Mouse (Mus musculus) midbrain, embryonic 12.5 days (tissue): ENCODE results near the gene Pkd2l1. TPM values are rescaled to one million over a fixed set of nuclear protein-coding genes. Genes with fewer than 3 reads are reported as not detected.
A peak's percentile ranks its signal among the peaks of the same experiment; 100 is the strongest.

ENCODE experiments used
- ATAC-seq: fragments of 200-750 bp; cut with Nextera tagmentation; 2 replicates; pipeline ENCODE4 v1.8.0; 2017; ENCODE audit warnings: low read depth, moderate TSS enrichment, moderate library complexity; ENCODE audit not compliant: low FRiP score
- H3K27ac ChIP-seq: fragments of 300-500 bp; sonication (generic); replicated peaks from 2 replicates; pipeline ENCODE4 v1.5.1; 2016; ENCODE audit warnings: mild to moderate bottlenecking
- H3K27me3 ChIP-seq: fragments of 300-500 bp; sonication (generic); 2 replicates; pipeline ENCODE4 v1.6.1; 2016; ENCODE audit warnings: mild to moderate bottlenecking
- H3K36me3 ChIP-seq: fragments of 300-500 bp; sonication (generic); 2 replicates; pipeline ENCODE4 v1.6.1; 2016
- H3K4me1 ChIP-seq: fragments of 300-500 bp; sonication (generic); 2 replicates; pipeline ENCODE4 v1.6.1; 2016
- H3K4me2 ChIP-seq: fragments of 300-500 bp; sonication (generic); replicated peaks from 2 replicates; pipeline ENCODE4 v1.6.1; 2016; ENCODE audit warnings: mild to moderate bottlenecking, moderate library complexity
- H3K4me3 ChIP-seq: fragments of 300-500 bp; sonication (generic); 2 replicates; pipeline ENCODE4 v1.5.1; 2016; ENCODE audit warnings: mild to moderate bottlenecking
- H3K9ac ChIP-seq: fragments of 300-500 bp; sonication (generic); replicated peaks from 2 replicates; pipeline ENCODE4 v1.6.1; 2016; ENCODE audit warnings: mild to moderate bottlenecking, moderate library complexity
- H3K9me3 ChIP-seq: fragments of 300-500 bp; sonication (generic); 2 replicates; pipeline ENCODE4 v1.6.1; 2016; ENCODE audit warnings: mild to moderate bottlenecking
- WGBS: fragments of 180-500 bp; shearing (Covaris S2); methylation state at CpG from one replicate; pipeline ENCODE4 v1.1.7; 2016; 5-methylcytosine and 5-hydroxymethylcytosine counted together
- polyA plus RNA-seq: library from polyadenylated mRNA; unstranded; fragments of >200 nt; fragmentation: Nextera tagmentation; extraction: Ambion mirVana; gene quantifications from 2 replicates; pipeline ENCODE4 v1.2.1, GENCODE M21; 2016

Gene Pkd2l1
- polyA plus RNA-seq: 0.15 and 0.22 TPM in 2 replicates

- no peak within 1 kb of the TSS for H3K9ac ChIP-seq
- H3K4me2 ChIP-seq: no peak within 1 kb of the TSS
- H3K27ac ChIP-seq: no peak within 1 kb of the TSS
- 40% methylated on average over 3 of the region's 3 CpGs for WGBS
- no peaks in the 10 kb centered on the region for H3K9me3 ChIP-seq
- H3K27me3 ChIP-seq: peaks cover 17% of the 10 kb centered on the region; the same call in 1 of the 2 replicates
- no peaks in the 10 kb centered on the region for H3K4me1 ChIP-seq
- no peak for ATAC-seq
- no peak within 1 kb of the TSS for H3K4me3 ChIP-seq
- no peaks in the 10 kb centered on the region for H3K36me3 ChIP-seq
Measured at GRCm38 (mm10) chr19:44192342-44192741, at the start of gene Pkd2l1. Pkd2l1 (minus strand) TSS chr19:44192442.

GRCm38 (mm10) chr19:44238906-44239305 lies 46.7 kb upstream of the Pkd2l1 start:
- ATAC-seq: no peak
- Histone ChIP-seq H3K9me3 (no peaks in the 10 kb centered on the region), H3K27ac (no peak overlapping the region), H3K36me3 (no peaks in the 10 kb centered on the region), H3K9ac (no peak overlapping the region), H3K27me3 (no peaks in the 10 kb centered on the region), H3K4me2 (no peak overlapping the region), H3K4me3 (no peak overlapping the region), H3K4me1 (no peaks in the 10 kb centered on the region)
- 81% methylated on average over 2 of the region's 2 CpGs for WGBS

- Histone ChIP-seq H3K4me1 (no peaks in the 10 kb centered on the region), H3K27ac (no peak overlapping the region), H3K36me3 (no peaks in the 10 kb centered on the region), H3K27me3 (no peaks in the 10 kb centered on the region), H3K4me2 (peak overlapping the region; percentile 44), H3K9ac (no peak overlapping the region), H3K4me3 (peak overlapping the region; percentile 23; the same call in 1 of the 2 replicates), H3K9me3 (no peaks in the 10 kb centered on the region)
- 19% methylated on average over 19 of the region's 19 CpGs for WGBS
- ATAC-seq: no peak
Measured at GRCm38 (mm10) chr19:44237471-44238006, 45.3 kb upstream of the Pkd2l1 start.

- H3K4me1 ChIP-seq: no peaks in the 10 kb centered on the region
- H3K27ac ChIP-seq: no peak overlapping the region
- H3K4me3 ChIP-seq: no peak overlapping the region
- no peak overlapping the region for H3K4me2 ChIP-seq
- ATAC-seq: no peak
- H3K36me3 ChIP-seq: no peaks in the 10 kb centered on the region
- WGBS: 92% methylated on average over 4 of the region's 4 CpGs
- H3K27me3 ChIP-seq: no peaks in the 10 kb centered on the region
- H3K9me3 ChIP-seq: no peaks in the 10 kb centered on the region
- no peak overlapping the region for H3K9ac ChIP-seq
Measured at GRCm38 (mm10) chr19:44231608-44232151, 39.4 kb upstream of the Pkd2l1 start.

GRCm38 (mm10) chr19:44230212-44230611 lies 38.0 kb upstream of the Pkd2l1 start:
- H3K4me1 ChIP-seq: no peaks in the 10 kb centered on the region
- H3K36me3 ChIP-seq: no peaks in the 10 kb centered on the region
- no peak overlapping the region for H3K4me3 ChIP-seq
- no peak overlapping the region for H3K4me2 ChIP-seq
- no peaks in the 10 kb centered on the region for H3K9me3 ChIP-seq
- no peak overlapping the region for H3K27ac ChIP-seq
- H3K27me3 ChIP-seq: no peaks in the 10 kb centered on the region
- WGBS: 78% methylated on average over 3 of the region's 3 CpGs
- no peak for ATAC-seq
- H3K9ac ChIP-seq: no peak overlapping the region

- H3K4me2 ChIP-seq: no peak overlapping the region
- no peaks in the 10 kb centered on the region for H3K4me1 ChIP-seq
- H3K36me3 ChIP-seq: no peaks in the 10 kb centered on the region
- H3K27me3 ChIP-seq: no peaks in the 10 kb centered on the region
- no peak overlapping the region for H3K4me3 ChIP-seq
- no peak overlapping the region for H3K9ac ChIP-seq
- WGBS: 85% methylated on average over 2 of the region's 2 CpGs
- no peaks in the 10 kb centered on the region for H3K9me3 ChIP-seq
- no peak overlapping the region for H3K27ac ChIP-seq
- no peak for ATAC-seq
Measured at GRCm38 (mm10) chr19:44229776-44230175, 37.5 kb upstream of the Pkd2l1 start.

- H3K9ac ChIP-seq: no peak overlapping the region
- no peak overlapping the region for H3K27ac ChIP-seq
- no peak overlapping the region for H3K4me2 ChIP-seq
- 89% methylated on average over 5 of the region's 5 CpGs for WGBS
- no peaks in the 10 kb centered on the region for H3K36me3 ChIP-seq
- H3K9me3 ChIP-seq: no peaks in the 10 kb centered on the region
- H3K4me3 ChIP-seq: no peak overlapping the region
- no peaks in the 10 kb centered on the region for H3K4me1 ChIP-seq
- no peaks in the 10 kb centered on the region for H3K27me3 ChIP-seq
- ATAC-seq: no peak
Measured at GRCm38 (mm10) chr19:44225728-44226127, 33.5 kb upstream of the Pkd2l1 start.

GRCm38 (mm10) chr19:44217958-44218525 lies 25.8 kb upstream of the Pkd2l1 start:
- no peak for ATAC-seq
- Histone ChIP-seq H3K4me3 (no peak overlapping the region), H3K27me3 (no peaks in the 10 kb centered on the region), H3K4me2 (no peak overlapping the region), H3K27ac (no peak overlapping the region), H3K9me3 (no peaks in the 10 kb centered on the region), H3K4me1 (no peaks in the 10 kb centered on the region), H3K36me3 (no peaks in the 10 kb centered on the region), H3K9ac (no peak overlapping the region)
- 75% methylated on average over 3 of the region's 3 CpGs for WGBS

- no peak for ATAC-seq
Measured at GRCm38 (mm10) chr19:44215255-44215654, 23.0 kb upstream of the Pkd2l1 start.

GRCm38 (mm10) chr19:44207079-44207478 lies 14.8 kb upstream of the Pkd2l1 start:
- WGBS: 69% methylated on average over 2 of the region's 2 CpGs
- Histone ChIP-seq H3K27ac (no peak overlapping the region), H3K36me3 (no peaks in the 10 kb centered on the region), H3K4me2 (no peak overlapping the region), H3K9me3 (no peaks in the 10 kb centered on the region), H3K9ac (no peak overlapping the region), H3K27me3 (no peaks in the 10 kb centered on the region), H3K4me1 (no peaks in the 10 kb centered on the region), H3K4me3 (no peak overlapping the region)
- ATAC-seq: no peak

More at GRCm38 (mm10) chr19:44215255-44215654, 23.0 kb upstream of the Pkd2l1 start:
- no peak overlapping the region for H3K4me3 ChIP-seq
- H3K27me3 ChIP-seq: no peaks in the 10 kb centered on the region
- no peaks in the 10 kb centered on the region for H3K4me1 ChIP-seq
- H3K4me2 ChIP-seq: no peak overlapping the region
- H3K9me3 ChIP-seq: no peaks in the 10 kb centered on the region
- H3K9ac ChIP-seq: no peak overlapping the region
- H3K36me3 ChIP-seq: no peaks in the 10 kb centered on the region
- no peak overlapping the region for H3K27ac ChIP-seq
- WGBS: 76% methylated on average over 12 of the region's 12 CpGs

GRCm38 (mm10) chr19:44203015-44203564 lies 10.8 kb upstream of the Pkd2l1 start, which contains the start of gene Scd3:
Scd3 (plus strand) TSS chr19:44203269.
- WGBS: 95% methylated on average over 9 of the region's 9 CpGs

GRCm38 (mm10) chr19:44198964-44199363 lies 6.7 kb upstream of the Pkd2l1 start:
- Histone ChIP-seq H3K27ac (no peak overlapping the region), H3K9me3 (no peaks in the 10 kb centered on the region), H3K4me1 (no peaks in the 10 kb centered on the region), H3K27me3 (0 out of 2 replicates have a peak, but pooled peaks cover 3% of the 10 kb centered on the region), H3K4me3 (no peak overlapping the region), H3K36me3 (no peaks in the 10 kb centered on the region), H3K4me2 (no peak overlapping the region), H3K9ac (no peak overlapping the region)
- WGBS: 74% methylated on average over 2 of the region's 2 CpGs
- ATAC-seq: no peak

More at GRCm38 (mm10) chr19:44203015-44203564, 10.8 kb upstream of the Pkd2l1 start, which contains the start of gene Scd3:
- no peaks in the 10 kb centered on the region for H3K9me3 ChIP-seq
- H3K27ac ChIP-seq: no peak within 1 kb of the TSS
- no peaks in the 10 kb centered on the region for H3K4me1 ChIP-seq
- no peak for ATAC-seq
- H3K9ac ChIP-seq: no peak within 1 kb of the TSS
- H3K27me3 ChIP-seq: no peaks in the 10 kb centered on the region
- H3K4me2 ChIP-seq: no peak within 1 kb of the TSS
- H3K4me3 ChIP-seq: no peak within 1 kb of the TSS
- no peaks in the 10 kb centered on the region for H3K36me3 ChIP-seq
